Mouse (Mus musculus): Measurements from ENCODE around the gene Kmt5c.

The Kmt5c gene

GRCm38 (mm10) chr7:4739544-4740275 is at the start of gene Kmt5c:
TSS of gene Kmt5c (plus strand) at chr7:4740115.
- peak; percentile 90 for DNase-seq (ENCODE audit: low spot score)

- DNase-seq (ENCODE audit: low spot score), result peak; percentile 32
These were observed 49.5 kb upstream of the Kmt5c start, which contains the start of gene Brsk1 for GRCm38 (mm10) chr7:4690387-4690786. TSS of gene Brsk1 (plus strand) at chr7:4690604.

DNA sequence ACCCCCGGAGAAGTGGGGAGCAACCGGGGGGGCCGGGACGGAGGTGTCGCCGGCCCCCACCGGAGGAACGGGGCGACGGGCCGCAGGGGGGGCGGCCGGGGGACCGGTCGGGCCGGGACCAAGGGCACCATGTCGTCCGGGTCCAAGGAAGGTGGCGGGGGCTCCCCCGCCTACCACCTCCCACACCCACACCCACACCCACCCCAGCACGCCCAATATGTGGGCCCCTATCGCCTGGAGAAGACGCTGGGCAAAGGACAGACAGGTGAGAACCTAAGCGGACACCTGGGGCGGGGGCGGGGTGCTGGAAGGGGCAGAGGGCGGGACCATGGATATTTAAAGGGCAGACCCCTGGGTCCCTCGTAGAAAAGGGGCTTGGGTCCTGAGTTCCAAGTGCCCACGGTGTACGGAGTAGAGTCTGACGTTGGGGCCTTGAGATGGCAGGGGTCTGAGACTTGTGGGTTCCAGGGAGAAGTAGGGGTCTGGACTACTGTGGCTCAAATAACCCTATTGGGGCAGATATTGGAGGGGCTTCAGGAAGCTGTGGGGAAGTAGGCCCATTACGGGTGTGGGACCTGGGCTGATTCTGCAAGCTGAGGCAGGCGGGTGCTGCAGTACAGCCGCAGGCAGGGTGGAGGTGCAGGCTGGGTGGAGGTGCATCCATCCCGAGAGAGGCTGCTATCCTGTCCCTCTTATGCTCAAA is 48.8 kb upstream of the Kmt5c start:
- no peak for DNase-seq (ENCODE audit: low spot score)

DNA sequence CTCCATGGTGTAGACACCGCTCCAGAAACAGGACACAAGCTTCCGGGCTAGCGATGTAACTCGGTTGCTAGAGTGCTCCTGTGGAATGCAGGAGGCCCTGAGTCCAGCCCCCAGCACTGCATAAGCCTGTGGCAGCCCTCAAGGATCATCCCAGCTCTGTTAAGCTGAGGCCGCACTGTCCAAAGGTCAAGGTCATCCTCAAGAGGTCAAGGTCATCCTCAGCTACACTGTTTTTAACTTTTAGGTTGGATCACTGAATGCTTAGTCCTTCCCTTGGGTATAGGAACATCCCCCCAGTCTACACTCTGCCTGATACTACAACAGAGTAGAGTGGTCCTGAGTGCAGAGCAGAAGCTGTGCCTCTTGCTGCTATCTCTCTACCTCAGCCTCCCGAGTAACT is 46.9 kb upstream of the Kmt5c start:
- no peak for DNase-seq (ENCODE audit: low spot score)

- no peak for DNase-seq (ENCODE audit: low spot score)
These were observed 37.6 kb upstream of the Kmt5c start for GRCm38 (mm10) chr7:4702334-4702733.

- no peak for DNase-seq (ENCODE audit: low spot score)
These were observed 36.7 kb upstream of the Kmt5c start for GRCm38 (mm10) chr7:4703195-4703594.

GRCm38 (mm10) chr7:4705098-4705497 is 34.8 kb upstream of the Kmt5c start:
- peak; percentile 13 for DNase-seq (ENCODE audit: low spot score)

GRCm38 (mm10) chr7:4712594-4712993 is 27.3 kb upstream of the Kmt5c start:
- DNase-seq (ENCODE audit: low spot score), result no peak

DNA sequence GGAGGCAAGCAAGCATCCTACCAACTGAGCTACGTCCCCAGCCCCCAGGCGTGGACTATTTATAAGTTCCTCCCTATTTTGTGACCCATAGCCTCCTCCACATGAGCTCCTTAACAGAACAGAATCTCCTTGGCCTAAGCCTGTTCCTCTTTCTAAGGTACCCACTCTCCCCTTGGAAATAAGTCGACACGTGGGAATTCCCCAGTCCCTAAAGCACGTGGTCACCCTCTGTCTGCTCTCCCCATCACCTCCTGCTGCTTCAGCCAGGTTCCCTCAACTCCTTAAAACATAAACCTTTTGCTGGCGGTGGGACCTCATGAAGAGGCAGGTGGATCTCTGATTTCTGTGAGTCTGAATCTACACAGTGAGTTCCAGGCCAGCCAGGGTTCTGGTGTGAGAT is 23.0 kb upstream of the Kmt5c start:
- DNase-seq (ENCODE audit: low spot score), result no peak

- DNase-seq (ENCODE audit: low spot score), result no peak
These were observed 20.6 kb upstream of the Kmt5c start for GRCm38 (mm10) chr7:4719276-4719675.

DNA sequence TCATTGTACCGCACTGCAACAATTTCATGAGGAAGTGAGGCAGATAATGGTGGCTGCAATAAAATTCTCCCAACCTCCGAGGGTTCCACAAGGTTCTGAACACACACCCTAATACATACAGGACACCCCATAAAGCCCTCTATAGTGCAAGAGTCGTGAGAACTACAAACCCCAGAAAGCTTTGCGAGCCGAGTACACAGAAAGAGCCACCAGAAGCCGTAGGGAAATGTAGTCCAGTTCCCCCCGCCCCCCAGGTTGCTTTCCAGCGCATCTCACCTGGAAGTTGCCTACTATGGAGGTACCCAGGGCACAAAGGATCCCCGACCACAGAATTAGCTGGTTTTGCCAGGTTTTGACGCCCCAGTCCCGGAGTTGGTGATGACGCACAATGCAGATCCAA is 16.4 kb upstream of the Kmt5c start:
- DNase-seq (ENCODE audit: low spot score), result no peak

GRCm38 (mm10) chr7:4724359-4724758 is 15.6 kb upstream of the Kmt5c start:
- no peak for DNase-seq (ENCODE audit: low spot score)

DNA sequence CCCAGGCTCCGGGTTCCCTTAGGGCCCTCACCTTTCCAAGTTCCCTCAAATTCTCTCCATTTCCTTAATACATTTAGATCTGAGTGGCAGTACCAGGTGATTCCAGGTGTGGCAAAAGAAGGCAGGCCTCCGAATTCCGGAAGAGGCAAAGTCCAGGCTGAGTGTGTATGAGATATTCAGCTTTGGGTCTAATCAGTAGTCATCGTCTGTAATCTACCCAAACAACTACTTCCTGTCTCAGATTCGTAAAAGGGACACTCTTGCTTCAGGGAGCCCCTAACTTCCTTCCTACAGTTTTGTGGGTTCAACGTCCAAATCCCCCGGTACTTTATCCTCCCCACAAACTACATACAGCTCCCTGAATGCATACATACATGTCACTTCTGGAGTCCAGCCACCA is 14.7 kb upstream of the Kmt5c start, which contains the start of gene Tmem150b:
Tmem150b (minus strand) TSS at position 81 of the 400 bp plus-strand sequence.
- DNase-seq (ENCODE audit: low spot score), result no peak

DNA sequence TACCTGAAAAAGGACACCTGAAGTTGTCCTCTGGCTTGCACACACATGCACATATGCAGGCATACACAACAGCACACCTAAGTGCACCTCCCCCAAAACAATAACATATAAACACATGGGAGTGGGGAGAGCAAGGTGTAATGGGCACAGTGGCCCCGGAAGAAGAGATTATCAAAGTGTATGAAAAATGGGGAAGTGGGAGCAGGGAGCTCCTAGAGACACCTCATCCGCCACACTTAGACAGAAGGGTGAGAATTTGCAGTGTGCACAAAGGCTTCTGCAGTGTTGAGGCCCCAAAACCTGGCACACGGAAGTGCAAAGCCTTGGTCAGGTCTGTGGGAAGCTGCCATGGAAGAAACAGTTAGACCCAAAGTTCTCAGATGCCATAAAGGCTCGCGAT is 8.8 kb upstream of the Kmt5c start:
- no peak for DNase-seq (ENCODE audit: low spot score)

GRCm38 (mm10) chr7:4732968-4733392 is 6.9 kb upstream of the Kmt5c start:
- DNase-seq (ENCODE audit: low spot score), result no peak

DNA sequence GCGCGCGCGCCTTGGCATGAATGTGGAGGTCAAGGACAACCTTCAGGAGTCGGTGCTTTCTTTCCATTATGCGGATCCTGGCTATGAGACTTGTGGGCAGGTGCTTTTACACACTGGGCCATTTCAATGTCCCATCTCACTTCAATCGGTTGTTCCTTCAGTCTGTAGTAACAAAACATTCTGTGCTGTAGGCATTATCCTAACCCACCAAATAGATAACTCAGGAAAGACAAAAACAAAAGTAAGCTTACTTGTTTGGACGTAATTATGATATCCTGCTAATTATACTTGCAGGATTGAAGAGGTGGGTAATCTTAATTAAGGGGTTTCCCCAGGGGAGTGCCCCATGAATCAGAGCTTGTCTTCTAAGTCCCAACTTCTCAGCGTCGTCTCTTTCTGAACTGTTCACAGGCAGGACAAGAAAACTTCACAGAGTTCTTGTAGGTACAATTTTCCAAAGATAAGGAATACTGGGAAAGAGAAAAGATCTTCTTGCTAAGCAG is 823 bp upstream of the Kmt5c start:
- no peak for DNase-seq (ENCODE audit: low spot score)

- DNase-seq (ENCODE audit: low spot score), result no peak
These were observed 403 bp downstream of the Kmt5c start for GRCm38 (mm10) chr7:4740309-4740727.

- peak; percentile 41 for DNase-seq (ENCODE audit: low spot score)
These were observed 1.2 kb downstream of the Kmt5c start for GRCm38 (mm10) chr7:4741151-4741550.

DNA sequence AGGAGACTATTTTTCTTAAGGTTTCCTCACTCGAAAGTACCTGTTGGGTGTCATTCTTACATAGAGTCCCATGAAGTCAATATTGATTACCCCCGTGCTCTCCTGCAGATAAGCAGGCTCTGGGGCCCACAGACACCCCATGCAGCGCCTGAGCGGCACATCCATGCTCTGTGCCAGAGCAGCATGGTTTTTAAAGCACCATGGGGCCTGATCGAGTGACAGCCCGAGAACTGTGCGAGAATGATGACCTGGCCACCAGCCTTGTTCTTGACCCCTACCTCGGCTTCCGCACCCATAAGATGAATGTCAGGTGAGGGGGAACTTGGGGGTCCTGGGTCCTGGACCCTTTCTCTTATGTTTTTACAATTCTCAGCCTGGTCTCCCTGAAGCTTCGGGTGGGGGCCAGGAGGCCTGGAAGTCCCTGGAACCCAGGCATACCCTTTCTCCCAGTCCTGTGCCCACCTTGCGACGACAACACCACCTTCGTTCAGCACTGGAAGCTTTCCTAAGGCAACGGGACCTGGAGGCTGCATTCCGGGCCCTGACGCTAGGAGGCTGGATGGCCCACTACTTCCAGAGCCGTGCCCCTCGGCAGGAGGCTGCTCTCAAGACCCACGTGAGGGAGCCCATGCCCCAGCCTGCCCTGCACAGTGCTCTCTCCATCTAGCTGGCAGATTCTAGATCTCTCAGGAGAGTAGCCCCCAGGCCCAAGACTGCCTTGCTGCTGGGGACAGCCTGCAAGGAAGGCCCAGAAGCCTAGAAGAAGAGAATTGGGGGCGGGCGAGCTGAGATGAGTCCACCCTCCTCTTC is 2.0 kb downstream of the Kmt5c start:
- no peak for DNase-seq (ENCODE audit: low spot score)

- no peak for DNase-seq (ENCODE audit: low spot score)
These were observed 2.5 kb downstream of the Kmt5c start for GRCm38 (mm10) chr7:4742482-4742819.

GRCm38 (mm10) chr7:4743354-4743753 is 3.4 kb downstream of the Kmt5c start:
- no peak for DNase-seq (ENCODE audit: low spot score)

GRCm38 (mm10) chr7:4744886-4745285 is 5.0 kb downstream of the Kmt5c start:
- no peak for DNase-seq (ENCODE audit: low spot score)
